Mouse (Mus musculus) thymus, postnatal 36 days (tissue): ENCODE measurements around the gene Gbgt1.

Experiments used
- DNase-seq, 2 experiments: peaks; one replicate each; pipeline ENCODE4 v3.0.0; 2022; ENCODE audit warnings: mixed read lengths in 2 of 2

Gene Gbgt1

DNA sequence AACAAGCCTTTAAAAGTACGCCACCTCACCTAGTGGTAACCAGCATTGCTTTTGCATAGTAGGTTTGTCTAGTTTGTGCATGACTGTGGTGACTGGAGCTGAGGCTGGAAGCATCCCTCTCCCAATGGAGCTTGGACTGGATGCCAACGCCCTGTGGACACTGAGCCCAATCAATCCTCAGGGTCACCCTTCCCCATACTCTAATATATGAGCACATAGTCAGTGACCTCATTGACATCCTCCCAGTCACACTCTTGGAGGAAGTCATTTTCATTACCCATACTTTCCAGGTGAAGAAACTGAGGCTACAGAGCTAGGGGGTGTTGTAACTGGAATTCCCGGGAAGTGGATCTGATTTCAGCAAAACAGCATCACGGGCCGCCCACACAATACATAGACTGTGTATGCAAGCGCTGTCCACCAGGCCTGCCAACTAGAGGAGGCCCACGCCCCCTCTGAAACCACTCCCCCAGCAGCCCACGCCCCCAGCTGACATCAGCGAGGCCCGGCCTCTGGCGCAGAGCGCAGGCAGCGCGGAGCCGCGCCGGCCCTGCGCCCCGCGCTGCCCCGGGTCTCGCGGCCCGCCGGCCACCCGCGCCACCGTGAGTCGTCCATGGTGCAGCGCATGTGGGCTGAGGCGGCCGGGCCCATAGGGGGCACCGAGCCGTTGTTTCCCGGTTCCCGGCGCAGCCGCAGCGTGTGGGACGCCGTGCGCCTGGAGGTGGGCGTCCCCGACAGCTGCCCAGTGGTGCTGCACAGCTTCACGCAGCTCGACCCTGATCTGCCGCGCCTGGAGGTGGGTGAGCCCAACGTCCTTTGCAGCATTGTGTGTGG, 36.5 kb downstream of the Gbgt1 start:
- DNase-seq = peak; percentile 67 to 72

DNA sequence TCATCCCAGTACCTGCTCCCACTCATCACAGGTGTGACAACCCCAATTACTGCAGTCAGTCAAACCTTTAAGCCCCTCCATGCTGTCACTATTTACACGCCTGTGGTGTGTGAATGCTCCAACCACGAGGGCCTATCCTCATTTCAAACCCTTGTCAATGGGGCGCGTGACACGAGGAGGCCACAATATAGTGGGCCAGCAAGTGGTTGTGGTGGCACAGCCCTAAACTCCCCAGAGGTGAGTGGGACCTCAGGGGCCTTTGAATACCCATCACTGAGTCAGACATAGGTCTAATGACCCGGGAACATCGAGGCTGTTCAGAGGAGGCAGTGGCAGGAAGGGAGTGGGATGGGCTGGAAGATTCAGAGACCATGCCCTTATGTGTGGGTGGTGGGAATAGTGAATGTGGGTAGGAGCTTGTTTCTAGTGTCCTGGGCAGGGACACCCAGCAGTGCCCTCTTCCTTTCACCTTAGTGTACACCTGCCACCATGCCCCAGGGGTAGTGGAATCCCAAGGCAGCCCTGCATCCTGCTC, 37.3 kb downstream of the Gbgt1 start:
- no peak for DNase-seq

DNA sequence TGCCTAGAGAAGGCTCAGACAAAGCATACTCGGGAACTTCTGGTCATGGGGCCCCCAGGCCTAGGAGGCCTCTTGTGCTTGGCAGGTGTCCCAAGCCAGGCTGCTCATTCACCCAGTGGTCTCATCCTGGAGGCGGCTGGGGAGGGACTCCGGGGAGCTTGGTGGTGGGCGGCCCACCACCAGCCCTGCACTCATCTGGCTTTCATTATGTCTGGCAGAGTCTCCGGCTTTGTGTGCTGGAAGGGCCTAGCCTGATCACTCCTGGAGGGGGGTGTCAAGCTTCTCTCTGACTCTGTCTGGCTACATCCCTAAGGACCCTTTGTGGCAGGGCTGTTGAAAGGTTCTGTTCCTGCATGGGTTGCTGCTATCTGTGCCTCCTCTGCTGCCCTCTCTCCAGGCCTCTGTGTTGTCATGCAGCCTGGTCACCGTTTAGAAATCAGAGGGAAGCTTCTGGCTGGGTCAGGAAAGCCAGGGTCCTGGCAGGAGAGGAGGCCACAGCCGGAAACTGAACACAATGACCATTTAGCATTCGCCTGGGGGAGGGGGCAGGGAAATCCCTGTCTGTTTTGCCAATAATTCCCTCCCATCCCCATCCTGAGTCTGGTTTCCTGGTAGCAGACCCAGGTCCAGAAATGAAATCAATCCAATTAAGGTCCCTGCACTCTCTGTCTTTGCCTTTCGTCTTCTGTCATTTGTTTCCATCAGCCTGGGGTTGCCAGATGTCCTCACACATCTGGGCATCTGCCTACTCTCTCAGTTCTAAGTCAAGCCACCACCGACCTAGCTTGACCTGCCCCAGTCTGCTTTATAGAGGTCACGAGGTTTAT, 38.0 kb downstream of the Gbgt1 start:
- DNase-seq = no peak

DNA sequence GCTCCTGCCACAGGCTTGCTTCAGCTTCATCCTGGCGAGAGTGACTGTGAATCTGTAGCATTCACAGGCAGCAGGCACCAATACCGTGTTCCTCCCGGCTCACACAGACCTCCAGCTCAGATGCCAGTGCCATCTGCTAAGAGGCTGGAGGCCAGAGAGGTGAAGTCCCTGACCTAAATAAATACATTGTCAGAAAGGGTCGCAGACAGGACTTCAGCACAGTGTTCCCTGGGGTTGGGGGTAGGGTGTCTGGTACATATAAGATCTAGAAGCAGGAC, 38.5 kb downstream of the Gbgt1 start:
- no peak for DNase-seq

DNA sequence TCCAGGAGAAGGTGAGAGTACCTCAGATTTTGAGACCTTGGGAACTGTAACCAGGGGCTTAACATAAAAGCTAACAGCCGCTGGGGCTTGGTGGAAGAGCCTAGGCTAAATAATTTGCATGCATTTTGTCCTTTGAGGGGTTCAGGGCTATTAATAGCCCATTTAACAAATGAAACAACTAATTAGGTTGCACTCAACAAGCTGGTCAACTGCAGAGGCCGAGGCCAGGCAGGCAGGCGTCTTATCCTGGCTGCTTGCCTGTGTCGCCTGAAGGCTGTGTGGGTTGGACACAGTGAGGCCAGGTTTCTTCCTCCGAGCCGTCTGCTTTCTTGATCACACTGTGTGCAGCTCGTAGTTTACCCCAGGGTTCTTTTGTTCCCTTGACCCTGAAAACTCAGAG, 39.0 kb downstream of the Gbgt1 start:
- no peak for DNase-seq

GRCm38 (mm10) chr2:28536166-28536565, 39.5 kb downstream of the Gbgt1 start:
- DNase-seq = no peak

DNA sequence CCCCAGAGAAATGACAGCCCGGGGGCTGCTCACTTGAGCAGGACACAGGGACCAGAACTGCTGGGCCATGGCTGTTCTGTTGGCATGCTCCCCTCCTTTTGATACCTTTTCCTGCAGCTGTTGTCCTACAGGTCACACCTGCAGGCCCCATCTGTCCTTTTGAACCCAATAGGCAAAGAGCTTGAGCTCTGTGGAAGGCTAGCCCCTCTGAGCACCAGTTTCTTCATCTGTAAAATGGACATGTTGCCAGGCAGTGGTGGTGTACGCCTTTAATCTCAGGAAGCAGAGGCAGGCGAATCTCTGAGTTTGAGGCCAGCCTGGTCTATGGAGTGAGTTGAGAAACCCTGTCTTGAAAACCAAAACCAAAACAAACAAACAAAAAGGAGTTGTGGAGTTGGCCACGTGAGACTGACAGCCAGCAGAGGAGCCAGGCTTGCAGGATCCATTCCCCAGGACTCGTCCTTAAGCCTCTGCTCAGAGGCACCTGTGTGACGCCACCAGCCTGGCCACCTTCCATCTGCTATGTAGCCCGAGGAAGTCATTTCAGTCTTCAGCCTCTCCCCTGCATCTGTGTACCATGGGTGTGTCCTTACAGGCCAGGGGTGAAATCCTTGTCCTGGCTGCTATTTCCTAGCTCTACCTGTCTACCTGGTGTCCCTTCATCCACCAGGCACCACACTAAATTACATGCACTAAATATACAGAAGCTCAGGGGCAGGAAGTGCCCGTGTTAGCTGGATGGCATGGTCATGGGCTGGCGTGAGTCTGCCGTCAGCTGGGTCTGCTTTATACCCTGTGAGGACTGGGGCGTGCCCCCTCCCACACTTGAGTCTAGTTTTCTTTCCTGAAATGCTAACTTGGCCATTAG, 40.3 kb downstream of the Gbgt1 start:
- DNase-seq = no peak

DNA sequence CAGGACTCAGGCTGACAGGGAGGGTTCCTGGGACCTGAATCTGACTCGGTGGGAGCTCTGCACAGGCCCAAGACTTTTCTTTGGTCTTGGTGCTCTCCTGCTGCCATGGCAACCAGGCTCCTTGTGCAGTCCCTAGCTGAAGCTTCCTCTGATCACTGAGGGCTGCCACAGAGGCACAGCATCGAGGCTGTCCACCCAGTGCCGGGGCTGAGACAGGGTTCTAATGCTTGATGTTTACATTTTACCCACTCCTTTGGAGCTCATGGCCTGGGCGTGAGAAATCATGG, 40.9 kb downstream of the Gbgt1 start:
- no peak for DNase-seq

- no peak for DNase-seq
These were observed 41.5 kb downstream of the Gbgt1 start for GRCm38 (mm10) chr2:28537995-28538816.

GRCm38 (mm10) chr2:28538817-28539128, 42.1 kb downstream of the Gbgt1 start:
- DNase-seq = no peak

- DNase-seq = peak in 1 of 2 experiments; percentile 37
These were observed 42.5 kb downstream of the Gbgt1 start for GRCm38 (mm10) chr2:28539206-28539605.

DNA sequence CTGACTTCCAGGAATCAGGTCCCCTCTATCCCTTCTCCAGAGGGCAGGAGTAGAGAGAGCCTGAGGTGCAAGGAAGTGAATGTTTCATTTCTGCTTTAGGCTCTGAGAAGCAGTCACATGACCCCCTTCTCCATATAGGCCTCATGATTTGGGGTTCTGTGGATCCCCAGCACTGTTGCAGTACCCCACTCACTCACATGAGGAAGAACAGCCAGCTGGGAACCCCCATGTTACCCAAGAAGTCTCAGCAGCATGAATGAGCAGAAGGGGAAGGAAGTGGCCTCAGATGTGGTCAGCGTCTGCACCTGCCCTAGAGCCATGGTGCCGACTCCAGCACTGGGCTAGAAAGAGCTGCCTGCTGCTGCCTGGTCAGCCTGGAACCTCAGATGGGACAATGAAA, 43.3 kb downstream of the Gbgt1 start:
- DNase-seq = peak; percentile 42 to 55

- no peak for DNase-seq
These were observed 44.0 kb downstream of the Gbgt1 start for GRCm38 (mm10) chr2:28540587-28541227.

GRCm38 (mm10) chr2:28543894-28544293, 47.2 kb downstream of the Gbgt1 start:
- DNase-seq = no peak

- DNase-seq = no peak
These were observed 49.3 kb downstream of the Gbgt1 start for GRCm38 (mm10) chr2:28545976-28546375.

DNA sequence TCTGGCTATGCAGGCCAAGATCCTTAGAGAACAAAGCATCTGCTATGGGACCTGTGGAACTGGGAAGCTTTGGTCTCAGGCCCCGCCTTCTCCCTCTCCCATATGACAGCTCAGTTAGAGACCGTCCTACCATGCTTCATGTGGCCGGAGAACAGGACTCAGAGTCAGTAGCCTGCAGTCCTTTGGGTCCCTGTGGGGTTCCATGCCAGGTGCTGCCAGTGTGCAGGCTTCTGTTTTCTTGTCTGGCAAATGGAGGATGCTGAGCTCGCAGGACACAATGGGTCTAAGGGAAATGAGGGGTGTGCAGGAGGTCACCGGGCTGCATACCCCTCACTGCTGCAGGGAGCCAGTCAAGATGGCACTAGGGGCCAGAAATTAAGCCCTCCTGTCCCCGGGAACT, 49.9 kb downstream of the Gbgt1 start:
- no peak for DNase-seq

- peak; percentile 76 to 83 for DNase-seq
These were observed 50.8 kb downstream of the Gbgt1 start for GRCm38 (mm10) chr2:28547237-28548172.

GRCm38 (mm10) chr2:28549157-28549556, 52.5 kb downstream of the Gbgt1 start:
- DNase-seq = no peak

- DNase-seq = no peak
These were observed 55.6 kb downstream of the Gbgt1 start for GRCm38 (mm10) chr2:28552301-28552700.
